Mouse (Mus musculus) layer of hippocampus, adult 2 months (tissue): ENCODE data around the gene Gga3. TPM values are rescaled to one million over a fixed set of nuclear protein-coding genes. Genes with fewer than 3 reads are reported as not detected.

Experiments used
- DNase-seq, 2 experiments: peaks; one replicate each; pipeline ENCODE4 v3.0.0; 2022; ENCODE audit warnings: low spot score in 2 of 2
- H3K27ac ChIP-seq: fragments of 200-600 bp; 2 replicates; pipeline ENCODE4 v1.8.1; 2022
- H3K4me3 ChIP-seq: fragments of 200-600 bp; 2 replicates; pipeline ENCODE4 v1.8.1; 2022; ENCODE audit warnings: mild to moderate bottlenecking
- CTCF ChIP-seq: fragments of 200-600 bp; conservative IDR thresholded peaks from 2 replicates; pipeline ENCODE4 v1.8.1; 2022; ENCODE audit warnings: antibody characterized with exemption, mild to moderate bottlenecking, moderate library complexity
- total RNA-seq, 2 experiments: library from RNA; stranded (reverse); gene quantifications; 2 replicates each; pipeline ENCODE4 v1.2.3; 2021

Gga3 gene
- total RNA-seq, 2 experiments from 2014 or later = 67.9 to 91.9 TPM

GRCm38 (mm10) chr11:115627705-115628464 is 24.0 kb upstream of the Gga3 start, which contains the start of gene Slc25a19:
Gene Slc25a19 (minus strand): TSS chr11:115628295.
- TF ChIP-seq CTCF = 0 out of 2 replicates have a peak, but pooled peaks have one; percentile 3
- peak; percentile 96 to 99 for DNase-seq
- H3K27ac ChIP-seq = peak within 1 kb of the TSS; percentile 87

GRCm38 (mm10) chr11:115626824-115627616 is 23.2 kb upstream of the Gga3 start:
- DNase-seq = no peak
- TF ChIP-seq CTCF = no peak
- Histone ChIP-seq H3K4me3 (peak overlapping the region; percentile 78), H3K27ac (peak overlapping the region; percentile 87)

More at GRCm38 (mm10) chr11:115627705-115628464, 24.0 kb upstream of the Gga3 start, which contains the start of gene Slc25a19:
- peak within 1 kb of the TSS; percentile 78 for H3K4me3 ChIP-seq

GRCm38 (mm10) chr11:115625877-115626276 is 22.0 kb upstream of the Gga3 start:
- Histone ChIP-seq H3K4me3 (no peak overlapping the region), H3K27ac (no peak overlapping the region)
- no peak for DNase-seq
- TF ChIP-seq CTCF = no peak

GRCm38 (mm10) chr11:115623487-115624070 is 19.7 kb upstream of the Gga3 start:
- Histone ChIP-seq H3K4me3 (no peak overlapping the region), H3K27ac (no peak overlapping the region)
- peak; percentile 75 for TF ChIP-seq CTCF
- DNase-seq = no peak

GRCm38 (mm10) chr11:115619949-115620348 is 16.1 kb upstream of the Gga3 start:
- no peak for TF ChIP-seq CTCF
- DNase-seq = no peak
- no peak overlapping the region for H3K27ac ChIP-seq
- no peak overlapping the region for H3K4me3 ChIP-seq

- H3K4me3 ChIP-seq = no peak overlapping the region
- H3K27ac ChIP-seq = no peak overlapping the region
- TF ChIP-seq CTCF = no peak
- no peak for DNase-seq
Observed at GRCm38 (mm10) chr11:115618732-115619516, 15.1 kb upstream of the Gga3 start.

GRCm38 (mm10) chr11:115618001-115618400 is 14.2 kb upstream of the Gga3 start:
- Histone ChIP-seq H3K27ac (no peak overlapping the region), H3K4me3 (no peak overlapping the region)
- DNase-seq = no peak
- TF ChIP-seq CTCF = no peak

- Histone ChIP-seq H3K4me3 (no peak overlapping the region), H3K27ac (no peak overlapping the region)
- no peak for DNase-seq
- no peak for TF ChIP-seq CTCF
Observed at GRCm38 (mm10) chr11:115616893-115617292, 13.0 kb upstream of the Gga3 start.

- no peak for TF ChIP-seq CTCF
- Histone ChIP-seq H3K27ac (no peak overlapping the region), H3K4me3 (no peak overlapping the region)
- no peak for DNase-seq
Observed at GRCm38 (mm10) chr11:115616371-115616770, 12.5 kb upstream of the Gga3 start.

GRCm38 (mm10) chr11:115615875-115616274 is 12.0 kb upstream of the Gga3 start:
- TF ChIP-seq CTCF = no peak
- 0 out of 2 replicates have a peak overlapping the region, but pooled peaks have one; percentile 14 for H3K27ac ChIP-seq
- no peak for DNase-seq
- H3K4me3 ChIP-seq = no peak overlapping the region

GRCm38 (mm10) chr11:115615108-115615825 is 11.4 kb upstream of the Gga3 start:
- H3K27ac ChIP-seq = peak overlapping the region; percentile 14; the same call in 1 of the 2 replicates
- no peak overlapping the region for H3K4me3 ChIP-seq
- TF ChIP-seq CTCF = no peak
- no peak for DNase-seq
